Mouse (Mus musculus) effector memory CD4-positive, alpha-beta T cell, adult 7 months (primary cell): Measurements from ENCODE around the gene 4930524N10Rik. TPM values are rescaled to one million over a fixed set of nuclear protein-coding genes. Genes with fewer than 3 reads are reported as not detected.

Source experiments
- polyA plus RNA-seq: library from polyadenylated mRNA; unstranded; fragments of 100-300 nt; shearing (Covaris generic); gene quantifications from one replicate; pipeline ENCODE4 v1.2.1, GENCODE M21; 2017

Gene 4930524N10Rik
- polyA plus RNA-seq: not detected

GRCm38 (mm10) chrX:154343292-154343691, at the start of gene 4930524N10Rik:
Gene 4930524N10Rik, minus strand, starts transcription at chrX:154343392.

Other genes starting within 250 kb of the 4930524N10Rik start
- not detected for gene Gm15140, start 222.7 kb downstream of the 4930524N10Rik start, polyA plus RNA-seq
- not detected for gene Samt4, start 138.6 kb upstream of the 4930524N10Rik start, polyA plus RNA-seq
- not detected for gene Samt2, start 236.0 kb upstream of the 4930524N10Rik start, polyA plus RNA-seq